Mouse (Mus musculus) lung, postnatal 0 days (tissue): ENCODE measurements around the gene Them4.

ENCODE experiments used
- CTCF ChIP-seq: IDR thresholded peaks from 2 replicates; pipeline ENCODE4 v1.5.1; 2016; ENCODE audit warnings: antibody characterized with exemption, mild to moderate bottlenecking
- EP300 ChIP-seq: IDR thresholded peaks from 2 replicates; pipeline ENCODE4 v1.6.1; 2016; ENCODE audit warnings: antibody characterized with exemption, mild to moderate bottlenecking, control low read depth

DNA sequence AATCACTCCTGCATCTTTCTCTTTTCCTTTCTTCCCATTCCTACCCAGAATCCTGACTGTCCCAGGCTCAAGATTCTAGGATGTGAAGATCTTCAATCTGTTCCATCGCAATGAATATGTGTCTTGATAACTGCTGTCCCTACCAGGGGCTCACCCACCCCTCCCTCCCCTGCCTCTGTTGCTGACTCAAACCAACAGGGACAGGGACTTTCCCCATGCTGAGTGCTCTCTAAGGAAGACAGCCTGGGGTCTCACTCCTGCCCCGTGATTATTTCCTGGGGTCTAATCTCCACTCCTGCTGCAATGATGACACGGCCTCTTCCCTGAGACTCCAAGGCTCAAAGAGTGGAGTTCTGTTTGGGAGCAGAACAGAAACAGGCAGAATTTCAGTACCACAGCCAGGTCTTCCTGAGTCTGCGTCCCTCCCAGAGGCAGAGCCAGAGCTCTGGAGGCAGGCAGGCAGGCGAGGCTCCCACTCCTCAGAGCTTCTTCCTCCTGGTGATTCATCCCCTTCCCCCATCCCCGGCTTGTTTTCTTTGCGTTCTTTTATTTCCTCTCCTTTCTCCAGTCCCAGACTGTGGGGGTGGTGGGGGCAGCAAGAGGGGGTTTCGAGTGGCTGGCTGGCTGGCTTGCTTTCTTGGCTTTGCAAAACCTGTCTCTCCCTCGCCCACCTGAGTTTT lies 70.1 kb downstream of the Them4 start:
- TF ChIP-seq CTCF: no peak
- no peak for TF ChIP-seq EP300
